Mouse (Mus musculus) liver, embryonic 15.5 days (tissue): Measurements from ENCODE around the gene Lrpprc. TPM values are rescaled to one million over a fixed set of nuclear protein-coding genes. Genes with fewer than 3 reads are reported as not detected.

ENCODE experiments used
- ATAC-seq: fragments of 200-750 bp; cut with Nextera tagmentation; 2 replicates; pipeline ENCODE4 v1.8.0; 2017; ENCODE audit warnings: moderate number of reproducible peaks, mild to moderate bottlenecking, moderate library complexity; ENCODE audit not compliant: insufficient read depth
- H3K27ac ChIP-seq: fragments of 300-500 bp; sonication (generic); replicated peaks from 2 replicates; pipeline ENCODE4 v1.5.1; 2015; ENCODE audit warnings: mild to moderate bottlenecking, inconsistent platforms
- H3K27me3 ChIP-seq: fragments of 300-500 bp; sonication (generic); 2 replicates; pipeline ENCODE4 v1.6.1; 2015; ENCODE audit warnings: mild to moderate bottlenecking, inconsistent platforms
- H3K36me3 ChIP-seq: fragments of 300-500 bp; sonication (generic); replicated peaks from 2 replicates; pipeline ENCODE4 v1.6.1; 2015; ENCODE audit warnings: moderate library complexity, mild to moderate bottlenecking, inconsistent platforms
- H3K4me1 ChIP-seq: fragments of 300-500 bp; sonication (generic); replicated peaks from 2 replicates; pipeline ENCODE4 v1.6.1; 2015; ENCODE audit warnings: inconsistent platforms
- H3K4me2 ChIP-seq: fragments of 300-500 bp; sonication (generic); 2 replicates; pipeline ENCODE4 v1.6.1; 2015; ENCODE audit warnings: moderate library complexity, mild to moderate bottlenecking, inconsistent platforms
- H3K4me3 ChIP-seq: fragments of 300-500 bp; sonication (generic); replicated peaks from 2 replicates; pipeline ENCODE4 v1.5.1; 2015; ENCODE audit warnings: mild to moderate bottlenecking, inconsistent platforms
- H3K9ac ChIP-seq: fragments of 300-500 bp; sonication (generic); 2 replicates; pipeline ENCODE4 v1.6.1; 2015; ENCODE audit warnings: moderate library complexity, mild to moderate bottlenecking, inconsistent platforms
- H3K9me3 ChIP-seq: fragments of 300-500 bp; sonication (generic); replicated peaks from 2 replicates; pipeline ENCODE4 v1.6.1; 2016; ENCODE audit warnings: inconsistent platforms
- WGBS: fragments of 180-500 bp; shearing (Covaris S2); methylation state at CpG from one replicate; pipeline ENCODE4 v1.1.7; 2015; ENCODE audit warnings: mixed read lengths; ENCODE audit not compliant: insufficient replicate concordance; 5-methylcytosine and 5-hydroxymethylcytosine counted together
- polyA plus RNA-seq: library from polyadenylated mRNA; unstranded; fragments of >200 nt; fragmentation: Nextera tagmentation; extraction: Ambion mirVana; gene quantifications from 2 replicates; pipeline ENCODE4 v1.2.1, GENCODE M21; 2015

The Lrpprc gene
- polyA plus RNA-seq, 1 experiment from 2014 or later: 35.6 TPM

- 44% methylated on average over 11 of the region's 11 CpGs for WGBS
Observed at GRCm38 (mm10) chr17:84688834-84689233, 101.8 kb downstream of the Lrpprc start.

GRCm38 (mm10) chr17:84687994-84688393 is 102.6 kb downstream of the Lrpprc start:
- no peak overlapping the region for H3K4me3 ChIP-seq
- H3K27ac ChIP-seq: no peak overlapping the region
- H3K4me2 ChIP-seq: no peak overlapping the region
- 71% methylated on average over 5 of the region's 5 CpGs for WGBS
- no peak overlapping the region for H3K9ac ChIP-seq
- H3K9me3 ChIP-seq: no peaks in the 10 kb centered on the region
- H3K4me1 ChIP-seq: 0 out of 2 replicates have a peak, but pooled peaks cover 3% of the 10 kb centered on the region
- H3K36me3 ChIP-seq: no peaks in the 10 kb centered on the region
- ATAC-seq: no peak
- H3K27me3 ChIP-seq: no peaks in the 10 kb centered on the region

More at GRCm38 (mm10) chr17:84688834-84689233, 101.8 kb downstream of the Lrpprc start:
- ATAC-seq: peak; percentile 33; the same call in 1 of the 2 replicates
- no peak overlapping the region for H3K9ac ChIP-seq
- H3K4me2 ChIP-seq: no peak overlapping the region
- H3K4me3 ChIP-seq: no peak overlapping the region
- peak overlapping the region; percentile 49; the same call in 1 of the 2 replicates for H3K27ac ChIP-seq
- 0 out of 2 replicates have a peak, but pooled peaks cover 3% of the 10 kb centered on the region for H3K4me1 ChIP-seq
- no peaks in the 10 kb centered on the region for H3K36me3 ChIP-seq
- H3K27me3 ChIP-seq: no peaks in the 10 kb centered on the region
- H3K9me3 ChIP-seq: no peaks in the 10 kb centered on the region

GRCm38 (mm10) chr17:84685286-84685685 is 105.3 kb downstream of the Lrpprc start:
- ATAC-seq: no peak
- H3K4me2 ChIP-seq: no peak overlapping the region
- no peaks in the 10 kb centered on the region for H3K9me3 ChIP-seq
- peaks cover 7% of the 10 kb centered on the region; the same call in 1 of the 2 replicates for H3K4me1 ChIP-seq
- no peaks in the 10 kb centered on the region for H3K36me3 ChIP-seq
- 63% methylated on average over 4 of the region's 4 CpGs for WGBS
- H3K4me3 ChIP-seq: no peak overlapping the region
- H3K27me3 ChIP-seq: no peaks in the 10 kb centered on the region; the same call in 1 of the 2 replicates
- no peak overlapping the region for H3K27ac ChIP-seq
- no peak overlapping the region for H3K9ac ChIP-seq

GRCm38 (mm10) chr17:84684284-84684683 is 106.3 kb downstream of the Lrpprc start:
- no peak overlapping the region for H3K4me3 ChIP-seq
- no peak for ATAC-seq
- peaks cover 7% of the 10 kb centered on the region; the same call in 1 of the 2 replicates for H3K4me1 ChIP-seq
- H3K9me3 ChIP-seq: no peaks in the 10 kb centered on the region
- 23% methylated on average over 6 of the region's 6 CpGs for WGBS
- H3K27ac ChIP-seq: no peak overlapping the region
- no peak overlapping the region for H3K4me2 ChIP-seq
- no peaks in the 10 kb centered on the region; the same call in 1 of the 2 replicates for H3K27me3 ChIP-seq
- H3K36me3 ChIP-seq: no peaks in the 10 kb centered on the region
- no peak overlapping the region for H3K9ac ChIP-seq

- 57% methylated on average over 18 of the region's 18 CpGs for WGBS
- H3K4me1 ChIP-seq: peaks cover 7% of the 10 kb centered on the region; the same call in 1 of the 2 replicates
- H3K4me3 ChIP-seq: no peak within 1 kb of the TSS
- no peak within 1 kb of the TSS for H3K27ac ChIP-seq
- H3K9ac ChIP-seq: no peak within 1 kb of the TSS
- H3K9me3 ChIP-seq: no peaks in the 10 kb centered on the region
- no peak for ATAC-seq
- no peaks in the 10 kb centered on the region for H3K36me3 ChIP-seq
- no peak within 1 kb of the TSS for H3K4me2 ChIP-seq
- H3K27me3 ChIP-seq: no peaks in the 10 kb centered on the region; the same call in 1 of the 2 replicates
Observed at GRCm38 (mm10) chr17:84682734-84683717, 107.6 kb downstream of the Lrpprc start, which contains the start of gene Abcg5. TSS of gene Abcg5 (minus strand) at chr17:84683011.

GRCm38 (mm10) chr17:84681670-84682069 is 108.9 kb downstream of the Lrpprc start:
- no peak overlapping the region for H3K27ac ChIP-seq
- no peak overlapping the region for H3K4me2 ChIP-seq
- peaks cover 4% of the 10 kb centered on the region for H3K27me3 ChIP-seq
- peaks cover 7% of the 10 kb centered on the region; the same call in 1 of the 2 replicates for H3K4me1 ChIP-seq
- H3K9me3 ChIP-seq: no peaks in the 10 kb centered on the region
- H3K9ac ChIP-seq: no peak overlapping the region
- no peak overlapping the region for H3K4me3 ChIP-seq
- ATAC-seq: no peak
- H3K36me3 ChIP-seq: no peaks in the 10 kb centered on the region
- 54% methylated on average over 3 of the region's 3 CpGs for WGBS

- Histone ChIP-seq H3K27me3 (peaks cover 23% of the 10 kb centered on the region), H3K4me1 (peaks cover 2% of the 10 kb centered on the region; the same call in 1 of the 2 replicates), H3K36me3 (no peaks in the 10 kb centered on the region), H3K4me3 (no peak overlapping the region), H3K9me3 (no peaks in the 10 kb centered on the region), H3K4me2 (no peak overlapping the region), H3K27ac (no peak overlapping the region), H3K9ac (no peak overlapping the region)
- no peak for ATAC-seq
- 56% methylated on average over 11 of the region's 11 CpGs for WGBS
Observed at GRCm38 (mm10) chr17:84677595-84677994, 113.0 kb downstream of the Lrpprc start.

- Histone ChIP-seq H3K27me3 (peaks cover 23% of the 10 kb centered on the region), H3K9me3 (no peaks in the 10 kb centered on the region), H3K9ac (no peak within 1 kb of the TSS), H3K4me1 (peaks cover 2% of the 10 kb centered on the region; the same call in 1 of the 2 replicates), H3K36me3 (no peaks in the 10 kb centered on the region), H3K4me3 (peak within 1 kb of the TSS; percentile 21; the same call in 1 of the 2 replicates), H3K4me2 (peak within 1 kb of the TSS; percentile 48), H3K27ac (no peak within 1 kb of the TSS)
- WGBS: 5% methylated on average over 24 of the region's 24 CpGs
- ATAC-seq: no peak
Observed at GRCm38 (mm10) chr17:84675951-84676366, 114.6 kb downstream of the Lrpprc start, which contains the start of gene Abcg8. TSS of gene Abcg8 (plus strand) at chr17:84676302.

GRCm38 (mm10) chr17:84675204-84675603 is 115.4 kb downstream of the Lrpprc start:
- Histone ChIP-seq H3K27ac (no peak overlapping the region), H3K4me3 (no peak overlapping the region), H3K27me3 (peaks cover 23% of the 10 kb centered on the region), H3K36me3 (no peaks in the 10 kb centered on the region), H3K9me3 (no peaks in the 10 kb centered on the region), H3K4me1 (peaks cover 2% of the 10 kb centered on the region; the same call in 1 of the 2 replicates), H3K9ac (no peak overlapping the region), H3K4me2 (no peak overlapping the region)
- ATAC-seq: no peak
- WGBS: 48% methylated on average over 4 of the region's 4 CpGs

GRCm38 (mm10) chr17:84674048-84674447 is 116.5 kb downstream of the Lrpprc start:
- Histone ChIP-seq H3K4me1 (peaks cover 2% of the 10 kb centered on the region; the same call in 1 of the 2 replicates), H3K4me2 (no peak overlapping the region), H3K36me3 (no peaks in the 10 kb centered on the region), H3K27ac (no peak overlapping the region), H3K9me3 (no peaks in the 10 kb centered on the region), H3K9ac (no peak overlapping the region), H3K27me3 (peaks cover 23% of the 10 kb centered on the region), H3K4me3 (no peak overlapping the region)
- 59% methylated on average over 7 of the region's 7 CpGs for WGBS
- ATAC-seq: no peak
